ENCODE assay signal across 11 mouse cellular contexts in the genomic region with DNA sequence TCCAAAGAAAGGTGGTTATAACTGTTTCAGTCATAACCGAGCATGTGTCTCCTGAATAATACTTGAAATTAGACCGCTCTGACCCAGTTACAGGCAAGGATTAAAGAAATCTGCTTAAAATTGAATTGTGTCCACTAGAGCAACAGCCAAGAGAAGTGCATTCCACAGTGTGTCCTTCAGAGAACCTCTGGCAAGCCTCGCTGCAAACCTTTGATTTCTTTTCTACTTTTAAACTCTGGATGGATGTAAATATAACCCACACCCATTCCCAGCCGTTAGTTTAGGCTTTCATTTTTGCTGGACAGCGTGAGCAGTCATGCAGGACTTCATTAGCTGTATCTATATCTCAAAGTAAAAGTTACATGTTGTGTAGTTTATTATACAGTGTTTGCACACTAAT. TPM values are rescaled to one million over a fixed set of nuclear protein-coding genes. Genes with fewer than 3 reads are reported as not detected.
DNase-seq lines count a peak whose midpoint lies in the region; ATAC-seq and TF ChIP-seq lines count a peak whose summit lies in the region.
"Had no signal": no experiment of that assay in that cellular context is flagged by ENCODE, and none has a peak within 500 bp of the region (broad histone marks: within the 10 kb centered on the region; RNA-seq: fewer than 3 reads in every experiment).

No protein-coding gene starts in this region.

- H3K9ac ChIP-seq in embryonic facial prominence, embryonic 14.5 days (ENCODE audit: low read depth, low read length), result no peak overlapping the region
- H3K9ac ChIP-seq in lung, embryonic 14.5 days, result no peak overlapping the region
- H3K9ac ChIP-seq in stomach, postnatal 0 days (ENCODE audit: low read length), result no peak overlapping the region

- H3K36me3 ChIP-seq in embryonic facial prominence, embryonic 14.5 days (ENCODE audit: control insufficient read depth, insufficient read depth, low read length), result no peaks in the 10 kb centered on the region
- H3K36me3 ChIP-seq in embryonic facial prominence, embryonic 10.5 days (replicated peaks), result no peaks in the 10 kb centered on the region
- no peaks in the 10 kb centered on the region for H3K36me3 ChIP-seq in lung, embryonic 14.5 days (ENCODE audit: insufficient read depth)
- H3K36me3 ChIP-seq in stomach, postnatal 0 days (ENCODE audit: control insufficient read depth, insufficient read depth, low read length), result no peaks in the 10 kb centered on the region

- no peaks in the 10 kb centered on the region; the same call in 1 of the 2 replicates for H3K4me1 ChIP-seq in embryonic facial prominence, embryonic 14.5 days (ENCODE audit: control insufficient read depth, insufficient read depth, low read length)
- peaks cover 3% of the 10 kb centered on the region; the same call in 1 of the 2 replicates for H3K4me1 ChIP-seq in embryonic facial prominence, embryonic 10.5 days
- H3K4me1 ChIP-seq in lung, embryonic 14.5 days (ENCODE audit: insufficient read depth), result no peaks in the 10 kb centered on the region
- H3K4me1 ChIP-seq in lung, adult 2 months (ENCODE audit: control insufficient read depth, insufficient read depth, low read length), result no peaks in the 10 kb centered on the region
- H3K4me1 ChIP-seq in stomach, postnatal 0 days (replicated peaks; ENCODE audit: control insufficient read depth, insufficient read depth), result no peaks in the 10 kb centered on the region

- H3K9me3 ChIP-seq in embryonic facial prominence, embryonic 14.5 days (ENCODE audit: control insufficient read depth, low read length), result no peaks in the 10 kb centered on the region
- no peaks in the 10 kb centered on the region for H3K9me3 ChIP-seq in embryonic facial prominence, embryonic 10.5 days
- no peaks in the 10 kb centered on the region for H3K9me3 ChIP-seq in lung, embryonic 14.5 days (ENCODE audit: low read depth, low read length)
- no peaks in the 10 kb centered on the region for H3K9me3 ChIP-seq in stomach, postnatal 0 days (ENCODE audit: control insufficient read depth, low read length)

- TF ChIP-seq CTCF in lung, embryonic 14.5 days (IDR thresholded peaks at IDR 0.05; ENCODE audit: low read depth), result no peak
- TF ChIP-seq CTCF in lung, adult 2 months (IDR thresholded peaks at IDR 0.05; ENCODE audit: insufficient read depth, low read length), result no peak
- no peak for TF ChIP-seq CTCF in stomach, postnatal 0 days (IDR thresholded peaks at IDR 0.05; ENCODE audit: low read depth)

- peak; percentile 78 for DNase-seq in embryonic facial prominence, embryonic 14.5 days (ENCODE audit: low spot score)
- DNase-seq in embryonic facial prominence, embryonic 10.5 days (ENCODE audit: low spot score), result no peak
- DNase-seq in lung, embryonic 14.5 days, result peak; percentile 51
- DNase-seq in lung, adult 2 months, result no peak
- DNase-seq in kidney, adult 9 months, result peak; percentile 50
- no peak for DNase-seq in stomach, postnatal 0 days (ENCODE audit: low spot score)
- DNase-seq in left cerebral cortex, adult 8-10 months (ENCODE audit: low spot score in 2 of 2), result no peak
- no peak for DNase-seq in embryo, embryonic 10.5 days (ENCODE audit: low spot score)
- DNase-seq: cerebellum, postnatal 25 days; thymus, adult 18-20 months had no signal

- no peak overlapping the region for H3K4me3 ChIP-seq in embryonic facial prominence, embryonic 14.5 days (ENCODE audit: low read depth, low read length)
- no peak overlapping the region for H3K4me3 ChIP-seq in embryonic facial prominence, embryonic 10.5 days
- no peak overlapping the region for H3K4me3 ChIP-seq in lung, embryonic 14.5 days (ENCODE audit: low read depth, low read length)
- H3K4me3 ChIP-seq in lung, adult 2 months (replicated peaks; ENCODE audit: extremely low read depth, low read depth, low read length), result no peak overlapping the region
- H3K4me3 ChIP-seq in stomach, postnatal 0 days (ENCODE audit: low read depth, low read length), result no peak overlapping the region

- no peak overlapping the region for H3K4me2 ChIP-seq in embryonic facial prominence, embryonic 14.5 days (ENCODE audit: low read depth, low read length)
- no peak overlapping the region for H3K4me2 ChIP-seq in lung, embryonic 14.5 days
- H3K4me2 ChIP-seq in stomach, postnatal 0 days (replicated peaks; ENCODE audit: low read depth), result no peak overlapping the region

- TF ChIP-seq EP300 in stomach, postnatal 0 days (optimal IDR thresholded peaks at IDR 0.05), result no peak

- peak; percentile 50; the same call in 1 of the 2 replicates for ATAC-seq in embryonic facial prominence, embryonic 14.5 days (ENCODE audit: low read depth)
- no peak for ATAC-seq in lung, embryonic 14.5 days (ENCODE audit: insufficient read depth)
- peak; percentile 21; the same call in 1 of the 2 replicates for ATAC-seq in stomach, postnatal 0 days (ENCODE audit: low FRiP score, low TSS enrichment)

- TF ChIP-seq POLR2A in lung, adult 2 months (IDR thresholded peaks at IDR 0.05; ENCODE audit: borderline replicate concordance, extremely low read depth, low read depth, low read length), result no peak

- WGBS in embryonic facial prominence, embryonic 14.5 days, result 45% methylated on average over 5 of the region's 5 CpGs
- 75% methylated on average over 5 of the region's 5 CpGs for WGBS in embryonic facial prominence, embryonic 10.5 days
- 43% methylated on average over 5 of the region's 5 CpGs for WGBS in lung, embryonic 14.5 days
- 33% methylated on average over 5 of the region's 5 CpGs for WGBS in lung, adult 2 months
- WGBS in stomach, postnatal 0 days, result 33% methylated on average over 5 of the region's 5 CpGs

- no peak overlapping the region for H3K27ac ChIP-seq in embryonic facial prominence, embryonic 14.5 days (replicated peaks; ENCODE audit: low read depth, low read length)
- H3K27ac ChIP-seq in embryonic facial prominence, embryonic 10.5 days (replicated peaks), result no peak overlapping the region; the same call in 1 of the 2 replicates
- peak overlapping the region; percentile 43; the same call in 1 of the 2 replicates for H3K27ac ChIP-seq in lung, embryonic 14.5 days (ENCODE audit: low read depth)
- H3K27ac ChIP-seq in stomach, postnatal 0 days (replicated peaks), result no peak overlapping the region

- no peaks in the 10 kb centered on the region for H3K27me3 ChIP-seq in embryonic facial prominence, embryonic 14.5 days (replicated peaks; ENCODE audit: control insufficient read depth, insufficient read depth, low read length)
- no peaks in the 10 kb centered on the region for H3K27me3 ChIP-seq in embryonic facial prominence, embryonic 10.5 days (replicated peaks; ENCODE audit: low read depth, poor library complexity, severe bottlenecking)
- no peaks in the 10 kb centered on the region for H3K27me3 ChIP-seq in lung, embryonic 14.5 days (ENCODE audit: insufficient read depth, low read length)
- no peaks in the 10 kb centered on the region for H3K27me3 ChIP-seq in stomach, postnatal 0 days (ENCODE audit: control insufficient read depth, insufficient read depth, low read length)

RNA-seq across cellular contexts. Expression of gene Abca4, which starts 17.6 kb away (rescaled TPM):
- 1.5 and 1.8 TPM in 2 replicates for polyA plus RNA-seq in embryonic facial prominence, embryonic 14.5 days (2014; fragmentation: Nextera tagmentation; extraction: Ambion mirVana)
- 1.9 and 2.0 TPM in 2 replicates for polyA plus RNA-seq in embryonic facial prominence, embryonic 10.5 days (2016; fragmentation: Nextera tagmentation; extraction: Ambion mirVana)
- polyA plus RNA-seq in lung, embryonic 14.5 days (2014; fragmentation: Nextera tagmentation; extraction: Ambion mirVana), result 0.78 and 1.7 TPM in 2 replicates
- 5.1 and 5.2 TPM in 2 replicates for polyA plus RNA-seq in lung, adult 2 months (2012; rRNA removed)
- polyA plus RNA-seq in stomach, postnatal 0 days (2015; fragmentation: Nextera tagmentation; extraction: Ambion mirVana), result 0.44 and 0.46 TPM in 2 replicates
- 1 to 10 TPM; 3.1 to 3.3 (median 3.2) TPM for total RNA-seq in left cerebral cortex, adult 8-10 months (2022)
- total RNA-seq: granulocyte monocyte progenitor cell, adult 5-6 weeks had no signal

Comparison
In these comparisons a context has a peak if more than half of its experiments do, and no peak if none do; other contexts are left out.
1. DNase-seq: peak in embryonic facial prominence, embryonic 14.5 days (single experiment), lung, embryonic 14.5 days (single experiment) and kidney, adult 9 months (single experiment); none in embryonic facial prominence, embryonic 10.5 days (single experiment), lung, adult 2 months (single experiment), stomach, postnatal 0 days (single experiment), left cerebral cortex, adult 8-10 months (0 of 2) and embryo, embryonic 10.5 days (single experiment).